13 mouse cellular contexts compared by ENCODE assay signal in genomic region chr11:116669787-116670365, GRCm38 (mm10). TPM values are rescaled to one million over a fixed set of nuclear protein-coding genes. Genes with fewer than 3 reads are reported as not detected.
DNase-seq lines count a peak whose midpoint lies in the region; ATAC-seq and TF ChIP-seq lines count a peak whose summit lies in the region.
"Had no signal": no experiment of that assay in that cellular context is flagged by ENCODE, and none has a peak within 500 bp of the region (broad histone marks: within the 10 kb centered on the region; RNA-seq: fewer than 3 reads in every experiment).

No protein-coding gene starts in this region.

- H3K4me2 ChIP-seq in midbrain, embryonic 14.5 days (ENCODE audit: low read length) = no peak overlapping the region; the same call in none of the 2 replicates
- H3K4me2 ChIP-seq in midbrain, embryonic 11.5 days = no peak overlapping the region

- no peak overlapping the region for H3K4me3 ChIP-seq in midbrain, embryonic 14.5 days (replicated peaks; ENCODE audit: low read depth, low read length)
- H3K4me3 ChIP-seq in midbrain, embryonic 11.5 days (ENCODE audit: low read depth, low read length) = no peak overlapping the region
- H3K4me3 ChIP-seq: heart, adult 2 months had no signal

- no peak overlapping the region for H3K27ac ChIP-seq in midbrain, embryonic 14.5 days (replicated peaks; ENCODE audit: low read depth, low read length)
- H3K27ac ChIP-seq in midbrain, embryonic 11.5 days (ENCODE audit: low read depth, low read length) = no peak overlapping the region
- H3K27ac ChIP-seq: heart, adult 2 months; limb, embryonic 12.5 days had no signal

- WGBS in midbrain, embryonic 14.5 days = 56% methylated on average over 13 of the region's 13 CpGs
- WGBS in midbrain, embryonic 11.5 days = 73% methylated on average over 13 of the region's 13 CpGs

- DNase-seq in midbrain, embryonic 14.5 days = peak; percentile 41
- DNase-seq in midbrain, embryonic 11.5 days (ENCODE audit: low spot score, missing footprints) = no peak
- DNase-seq in brain, embryonic 14.5 days (ENCODE audit: low read depth) = peak; percentile 54
- peak; percentile 74 for DNase-seq in naive thymus-derived CD4-positive, alpha-beta T cell, adult 2 months (ENCODE audit: low read depth)
- DNase-seq in cerebellum, postnatal 10 days = no peak
- no peak for DNase-seq in left cerebral cortex, postnatal 4 days
- DNase-seq: heart, adult 2 months; heart, postnatal 36 days; spleen, adult 18-20 months had no signal

- TF ChIP-seq POLR2A in brain, embryonic 14.5 days (IDR thresholded peaks at IDR 0.05; ENCODE audit: borderline replicate concordance, extremely low read depth, insufficient read depth, insufficient read length, poor library complexity, severe bottlenecking) = no peak

- H3K4me1 ChIP-seq in midbrain, embryonic 14.5 days (ENCODE audit: control insufficient read depth, insufficient read depth, low read length) = peaks cover 17% of the 10 kb centered on the region
- peaks cover 14% of the 10 kb centered on the region for H3K4me1 ChIP-seq in midbrain, embryonic 11.5 days (ENCODE audit: control insufficient read depth, insufficient read depth, low read length)

- intact Hi-C loops in left cerebral cortex, postnatal 4 days (cut with DNase I) = loop anchor here (10.0 kb wide), 1 partner anchor 385 kb away; no protein-coding TSS in a partner anchor

- H3K9ac ChIP-seq in midbrain, embryonic 14.5 days (replicated peaks; ENCODE audit: low read length) = no peak overlapping the region
- H3K9ac ChIP-seq in midbrain, embryonic 11.5 days (ENCODE audit: low read length) = no peak overlapping the region

- peaks cover 21% of the 10 kb centered on the region for H3K36me3 ChIP-seq in midbrain, embryonic 14.5 days (ENCODE audit: control insufficient read depth, insufficient read depth, low read length)
- peaks cover 9% of the 10 kb centered on the region; the same call in 1 of the 2 replicates for H3K36me3 ChIP-seq in midbrain, embryonic 11.5 days (ENCODE audit: control insufficient read depth, insufficient read depth, low read length)

- no peaks in the 10 kb centered on the region for H3K9me3 ChIP-seq in midbrain, embryonic 14.5 days (ENCODE audit: control insufficient read depth, low read length)
- no peaks in the 10 kb centered on the region for H3K9me3 ChIP-seq in midbrain, embryonic 11.5 days (ENCODE audit: control insufficient read depth, low read length)
- H3K9me3 ChIP-seq: limb, embryonic 12.5 days had no signal

- H3K27me3 ChIP-seq in midbrain, embryonic 14.5 days (ENCODE audit: control insufficient read depth, insufficient read depth, low read length) = no peaks in the 10 kb centered on the region
- H3K27me3 ChIP-seq in midbrain, embryonic 11.5 days (ENCODE audit: control insufficient read depth, insufficient read depth, low read length) = no peaks in the 10 kb centered on the region
- H3K27me3 ChIP-seq: limb, embryonic 12.5 days had no signal

- ATAC-seq in midbrain, embryonic 14.5 days (ENCODE audit: low FRiP score, low TSS enrichment) = no peak
- ATAC-seq in midbrain, embryonic 11.5 days (ENCODE audit: low FRiP score) = no peak
- peak; percentile 64 for ATAC-seq in CD4-positive, CD25-positive, alpha-beta regulatory T cell, adult 4 months
- ATAC-seq: lung, postnatal 0 days had no signal

- no peak for TF ChIP-seq CTCF in brain, embryonic 14.5 days (IDR thresholded peaks at IDR 0.05; ENCODE audit: borderline replicate concordance, extremely low read depth, insufficient read depth, insufficient read length)

RNA-seq across cellular contexts. Expression of gene Cygb, which starts 15.8 kb away (rescaled TPM):
- 19.1 and 24.0 TPM in 2 replicates for polyA plus RNA-seq in midbrain, embryonic 14.5 days (2014; fragmentation: Nextera tagmentation; extraction: Ambion mirVana)
- 1.7 and 2.1 TPM in 2 replicates for polyA plus RNA-seq in midbrain, embryonic 11.5 days (2014; fragmentation: Nextera tagmentation; extraction: Ambion mirVana)
- polyA plus RNA-seq in CD4-positive, CD25-positive, alpha-beta regulatory T cell, adult 4 months (2017; shearing (Covaris generic)) = not detected
- polyA plus RNA-seq in brain, embryonic 14.5 days (2012; rRNA removed) = 18.3 TPM in 2 replicates
- 10 to 100 TPM; 17.1 to 20.6 TPM for total RNA-seq in left cerebral cortex, postnatal 4 days (2021)

RNA-seq across cellular contexts. Expression of gene Prcd, which starts 16.5 kb away (rescaled TPM):
- 1.6 and 3.3 TPM in 2 replicates for polyA plus RNA-seq in midbrain, embryonic 14.5 days (2014; fragmentation: Nextera tagmentation; extraction: Ambion mirVana)
- 0.22 and 1.0 TPM in 2 replicates for polyA plus RNA-seq in midbrain, embryonic 11.5 days (2014; fragmentation: Nextera tagmentation; extraction: Ambion mirVana)
- polyA plus RNA-seq in CD4-positive, CD25-positive, alpha-beta regulatory T cell, adult 4 months (2017; shearing (Covaris generic)) = not detected
- 1.0 and 1.4 TPM in 2 replicates for polyA plus RNA-seq in brain, embryonic 14.5 days (2012; rRNA removed)
- total RNA-seq in left cerebral cortex, postnatal 4 days (2021) = 1 to 10 TPM in 1 of 2 experiments, under 1 TPM in 1; 0.98 to 2.2 TPM
- polyA plus RNA-seq: erythroblast, embryonic 14.5 days had no signal

RNA-seq across cellular contexts. Expression of gene Rhbdf2, which starts 43.1 kb away (rescaled TPM):
- polyA plus RNA-seq in midbrain, embryonic 14.5 days (2014; fragmentation: Nextera tagmentation; extraction: Ambion mirVana) = 0.61 and 0.63 TPM in 2 replicates
- 1.2 and 1.3 TPM in 2 replicates for polyA plus RNA-seq in midbrain, embryonic 11.5 days (2014; fragmentation: Nextera tagmentation; extraction: Ambion mirVana)
- polyA plus RNA-seq in CD4-positive, CD25-positive, alpha-beta regulatory T cell, adult 4 months (2017; shearing (Covaris generic)) = 1 to 10 TPM; 3.3 to 4.3 TPM
- 2.3 and 2.5 TPM in 2 replicates for polyA plus RNA-seq in brain, embryonic 14.5 days (2012; rRNA removed)
- total RNA-seq in left cerebral cortex, postnatal 4 days (2021) = 1 to 10 TPM in 1 of 2 experiments, under 1 TPM in 1; 0.90 to 1.5 TPM

Comparison
In these comparisons a context has a peak if more than half of its experiments do, and no peak if none do; other contexts are left out.
1. DNase-seq: peak in midbrain, embryonic 14.5 days (single experiment), brain, embryonic 14.5 days (single experiment) and naive thymus-derived CD4-positive, alpha-beta T cell, adult 2 months (single experiment); none in midbrain, embryonic 11.5 days (single experiment), cerebellum, postnatal 10 days (0 of 2) and left cerebral cortex, postnatal 4 days (single experiment).